Mouse (Mus musculus): ENCODE results near the gene Rasl11b. TPM values are rescaled to one million over a fixed set of nuclear protein-coding genes. Genes with fewer than 3 reads are reported as not detected.

Rasl11b gene
- polyA plus RNA-seq, 1 experiment, result 32.3 TPM

GRCm38 (mm10) chr5:74180216-74180615, 14.9 kb upstream of the Rasl11b start:
- 70% methylated on average over 10 of the region's 10 CpGs for WGBS
- no peak for TF ChIP-seq CTCF (IDR thresholded peaks at IDR 0.05; ENCODE audit: insufficient read depth, low read length)
- TF ChIP-seq POLR2A (IDR thresholded peaks at IDR 0.05; ENCODE audit: borderline replicate concordance, extremely low read depth, low read depth, low read length), result no peak
- H3K4me3 ChIP-seq (replicated peaks; ENCODE audit: extremely low read depth, low read depth, low read length), result no peak overlapping the region
- H3K4me1 ChIP-seq (ENCODE audit: control insufficient read depth, insufficient read depth, low read length), result no peaks in the 10 kb centered on the region
- DNase-seq, result no peak

DNA sequence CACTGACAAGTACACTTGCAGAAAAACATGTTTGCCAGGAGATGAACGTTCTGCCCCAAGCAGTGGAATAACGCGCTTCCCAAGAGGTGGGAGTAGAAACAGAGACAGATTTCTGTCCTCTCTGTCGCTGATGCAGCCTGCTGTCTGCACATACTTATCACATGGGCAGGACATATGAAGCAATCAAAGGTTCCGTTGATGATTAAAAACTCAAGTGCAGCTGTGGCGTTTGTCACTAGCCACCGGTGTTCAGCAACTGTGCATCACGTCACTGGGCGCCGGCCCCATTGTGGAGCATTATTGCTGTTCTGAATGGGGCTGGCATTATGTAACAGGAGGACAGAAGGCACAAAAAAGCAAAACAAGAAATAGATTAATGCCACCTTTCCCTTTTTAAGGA, 12.0 kb upstream of the Rasl11b start:
- no peak for DNase-seq
- no peak for TF ChIP-seq POLR2A (IDR thresholded peaks at IDR 0.05; ENCODE audit: borderline replicate concordance, extremely low read depth, low read depth, low read length)
- WGBS, result 47% methylated on average over 10 of the region's 10 CpGs

GRCm38 (mm10) chr5:74184607-74185006, 10.5 kb upstream of the Rasl11b start:
- TF ChIP-seq CTCF (IDR thresholded peaks at IDR 0.05; ENCODE audit: insufficient read depth, low read length), result no peak
- no peak for TF ChIP-seq POLR2A (IDR thresholded peaks at IDR 0.05; ENCODE audit: borderline replicate concordance, extremely low read depth, low read depth, low read length)
- no peak for DNase-seq
- Histone ChIP-seq H3K4me3 (replicated peaks; ENCODE audit: extremely low read depth, low read depth, low read length) (no peak overlapping the region), H3K4me1 (ENCODE audit: control insufficient read depth, insufficient read depth, low read length) (peaks cover 7% of the 10 kb centered on the region)
- WGBS, result 55% methylated on average over 9 of the region's 9 CpGs

More for the DNA sequence above, 12.0 kb upstream of the Rasl11b start:
- Histone ChIP-seq H3K4me3 (replicated peaks; ENCODE audit: extremely low read depth, low read depth, low read length) (no peak overlapping the region), H3K4me1 (ENCODE audit: control insufficient read depth, insufficient read depth, low read length) (no peaks in the 10 kb centered on the region)

DNA sequence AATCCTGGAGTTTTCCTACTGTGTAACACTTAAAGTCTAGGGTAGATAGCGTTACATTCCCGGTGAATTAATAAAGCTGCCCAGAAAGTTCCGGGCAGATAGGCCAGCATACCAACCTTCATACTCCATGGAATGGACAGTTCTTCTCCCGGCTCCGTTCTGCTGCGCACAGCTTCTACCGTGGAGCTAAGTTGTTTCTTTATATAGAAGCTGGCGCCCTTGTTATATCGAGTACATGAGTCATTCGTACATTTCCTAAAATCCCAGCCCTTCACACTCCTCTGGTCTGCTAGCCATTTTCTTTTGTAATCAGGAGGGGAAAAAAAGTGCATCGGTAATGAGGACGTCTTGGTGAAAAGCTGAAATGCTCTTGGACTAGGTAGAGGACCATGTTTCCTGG, 7.0 kb upstream of the Rasl11b start:
- Histone ChIP-seq H3K4me3 (replicated peaks; ENCODE audit: extremely low read depth, low read depth, low read length) (no peak overlapping the region), H3K4me1 (ENCODE audit: control insufficient read depth, insufficient read depth, low read length) (peaks cover 7% of the 10 kb centered on the region)
- no peak for DNase-seq
- WGBS, result 61% methylated on average over 12 of the region's 12 CpGs
- TF ChIP-seq POLR2A (IDR thresholded peaks at IDR 0.05; ENCODE audit: borderline replicate concordance, extremely low read depth, low read depth, low read length) (no peak), CTCF (IDR thresholded peaks at IDR 0.05; ENCODE audit: insufficient read depth, low read length) (no peak)

- DNase-seq, result no peak
- H3K4me3 ChIP-seq (replicated peaks; ENCODE audit: extremely low read depth, low read depth, low read length), result no peak overlapping the region
- TF ChIP-seq POLR2A (IDR thresholded peaks at IDR 0.05; ENCODE audit: borderline replicate concordance, extremely low read depth, low read depth, low read length), result no peak
- no peak for TF ChIP-seq CTCF (IDR thresholded peaks at IDR 0.05; ENCODE audit: insufficient read depth, low read length)
- WGBS, result 30% methylated on average over 8 of the region's 8 CpGs
- H3K4me1 ChIP-seq (ENCODE audit: control insufficient read depth, insufficient read depth, low read length), result peaks cover 7% of the 10 kb centered on the region
Observed at GRCm38 (mm10) chr5:74188886-74189285, 6.2 kb upstream of the Rasl11b start.

DNA sequence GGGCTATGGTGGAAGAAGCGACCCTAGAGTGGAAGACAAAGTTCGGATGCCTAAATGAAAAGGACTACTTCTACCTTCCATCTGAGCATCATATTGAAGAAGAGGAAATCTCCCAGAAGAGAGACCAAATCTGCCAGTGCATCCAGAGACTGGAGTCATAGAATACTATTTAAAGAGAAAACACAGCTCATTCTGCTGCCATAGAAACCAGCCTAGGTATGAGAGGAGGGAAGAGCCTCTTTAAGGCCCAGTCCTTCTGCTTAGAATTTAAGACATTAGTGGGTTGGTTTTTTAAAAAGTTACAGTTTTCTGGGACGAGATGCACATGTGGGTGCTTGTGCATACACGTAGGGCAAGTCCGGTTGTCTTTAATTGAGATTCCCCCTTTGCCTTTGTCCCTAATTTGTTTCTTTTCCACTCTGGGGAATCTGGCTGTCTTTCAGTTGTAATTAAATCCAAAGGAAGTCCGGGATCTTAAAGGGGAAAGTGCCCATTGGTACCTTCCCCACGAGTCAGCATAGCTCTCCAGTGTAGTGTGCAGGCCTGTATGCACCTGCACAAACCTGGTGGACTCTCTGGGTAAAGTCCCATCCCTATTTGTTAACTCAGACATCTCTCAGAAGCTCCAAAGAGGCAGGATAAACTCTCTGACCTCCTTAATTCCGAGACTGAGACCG, 5.5 kb upstream of the Rasl11b start:
- Histone ChIP-seq H3K4me3 (replicated peaks; ENCODE audit: extremely low read depth, low read depth, low read length) (peak overlapping the region; percentile 14), H3K4me1 (ENCODE audit: control insufficient read depth, insufficient read depth, low read length) (peaks cover 7% of the 10 kb centered on the region)
- TF ChIP-seq CTCF (IDR thresholded peaks at IDR 0.05; ENCODE audit: insufficient read depth, low read length) (no peak), POLR2A (IDR thresholded peaks at IDR 0.05; ENCODE audit: borderline replicate concordance, extremely low read depth, low read depth, low read length) (no peak)

DNA sequence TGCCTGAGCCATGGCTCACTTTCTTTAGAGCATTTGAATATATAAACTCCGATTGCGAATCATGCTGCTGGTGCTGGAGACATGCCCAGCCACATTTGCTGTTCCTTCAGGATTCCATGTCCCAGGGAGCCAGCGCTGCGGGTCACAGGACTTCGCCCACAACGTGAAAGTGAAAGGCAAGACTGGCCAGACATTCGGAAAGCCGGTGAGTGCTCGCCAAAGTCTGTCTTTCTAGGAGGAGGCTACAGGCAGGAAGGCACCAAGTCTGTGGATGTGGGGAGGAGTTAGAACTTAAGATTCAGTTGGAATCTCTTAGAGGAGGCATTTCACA, 5.0 kb upstream of the Rasl11b start:
- Histone ChIP-seq H3K4me3 (replicated peaks; ENCODE audit: extremely low read depth, low read depth, low read length) (peak overlapping the region; percentile 14), H3K4me1 (ENCODE audit: control insufficient read depth, insufficient read depth, low read length) (peaks cover 7% of the 10 kb centered on the region)
- no peak for DNase-seq
- WGBS, result 34% methylated on average over 9 of the region's 9 CpGs
- no peak for TF ChIP-seq CTCF (IDR thresholded peaks at IDR 0.05; ENCODE audit: insufficient read depth, low read length)
- TF ChIP-seq POLR2A (IDR thresholded peaks at IDR 0.05; ENCODE audit: borderline replicate concordance, extremely low read depth, low read depth, low read length), result no peak

More for the DNA sequence above, 5.5 kb upstream of the Rasl11b start:
- DNase-seq, result no peak
- 56% methylated on average over 9 of the region's 9 CpGs for WGBS

DNA sequence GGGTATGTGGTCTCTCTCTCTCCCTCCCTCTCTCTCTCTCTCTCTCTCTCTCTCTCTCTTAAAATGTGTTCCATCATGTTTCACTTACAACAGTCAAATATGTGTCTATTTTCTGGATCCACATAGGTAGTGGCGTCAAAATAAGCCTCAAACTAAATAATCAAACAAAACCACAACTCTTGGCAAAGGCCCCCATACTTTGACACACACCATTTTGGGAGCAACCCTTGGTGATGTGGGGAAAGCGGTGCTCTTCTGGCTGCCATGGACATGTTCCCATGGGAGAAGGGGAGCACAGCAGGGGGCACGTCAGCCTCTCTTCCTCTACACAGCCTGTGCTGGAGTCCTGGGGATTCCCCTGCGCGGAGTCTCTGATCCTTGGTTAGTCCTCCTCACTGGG, 4.2 kb upstream of the Rasl11b start:
- Histone ChIP-seq H3K4me1 (ENCODE audit: control insufficient read depth, insufficient read depth, low read length) (peaks cover 7% of the 10 kb centered on the region), H3K4me3 (replicated peaks; ENCODE audit: extremely low read depth, low read depth, low read length) (no peak overlapping the region)
- WGBS, result 62% methylated on average over 5 of the region's 5 CpGs
- TF ChIP-seq CTCF (IDR thresholded peaks at IDR 0.05; ENCODE audit: insufficient read depth, low read length) (no peak), POLR2A (IDR thresholded peaks at IDR 0.05; ENCODE audit: borderline replicate concordance, extremely low read depth, low read depth, low read length) (no peak)
- DNase-seq, result no peak

DNA sequence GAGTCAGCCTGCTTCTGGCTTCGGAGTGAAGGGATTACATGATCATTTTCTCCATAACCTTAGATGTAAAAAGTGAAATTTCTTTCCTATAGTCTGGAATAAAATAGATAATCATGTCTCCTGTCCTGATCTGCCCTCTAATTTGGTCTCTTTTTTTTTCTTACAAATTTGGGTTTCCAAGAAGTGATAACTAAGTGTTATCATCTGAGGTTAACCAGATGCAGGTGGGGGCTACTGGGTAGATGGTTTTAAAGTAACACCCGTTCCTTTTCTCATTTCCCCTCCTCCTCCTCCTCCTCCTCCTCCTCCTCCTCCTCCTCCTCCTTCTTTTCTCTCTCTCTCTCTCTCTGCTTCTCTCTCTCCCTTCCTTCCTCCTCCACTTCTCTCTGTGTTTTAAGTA, 2.1 kb upstream of the Rasl11b start:
- no peak for TF ChIP-seq POLR2A (IDR thresholded peaks at IDR 0.05; ENCODE audit: borderline replicate concordance, extremely low read depth, low read depth, low read length)
- no peak for TF ChIP-seq CTCF (IDR thresholded peaks at IDR 0.05; ENCODE audit: insufficient read depth, low read length)
- H3K4me1 ChIP-seq (ENCODE audit: control insufficient read depth, insufficient read depth, low read length), result peaks cover 9% of the 10 kb centered on the region

GRCm38 (mm10) chr5:74193626-74194025, 1.5 kb upstream of the Rasl11b start:
- no peak overlapping the region for H3K4me3 ChIP-seq (replicated peaks; ENCODE audit: extremely low read depth, low read depth, low read length)

More for the DNA sequence above, 2.1 kb upstream of the Rasl11b start:
- 59% methylated on average over 2 of the region's 2 CpGs for WGBS
- no peak overlapping the region for H3K4me3 ChIP-seq (replicated peaks; ENCODE audit: extremely low read depth, low read depth, low read length)
- DNase-seq, result no peak

More at GRCm38 (mm10) chr5:74193626-74194025, 1.5 kb upstream of the Rasl11b start:
- TF ChIP-seq CTCF (IDR thresholded peaks at IDR 0.05; ENCODE audit: insufficient read depth, low read length), result no peak
- TF ChIP-seq POLR2A (IDR thresholded peaks at IDR 0.05; ENCODE audit: borderline replicate concordance, extremely low read depth, low read depth, low read length), result no peak
- DNase-seq, result no peak
- H3K4me1 ChIP-seq (ENCODE audit: control insufficient read depth, insufficient read depth, low read length), result peaks cover 5% of the 10 kb centered on the region
- WGBS, result 72% methylated on average over 7 of the region's 7 CpGs
